Comparison of ENCODE assay signal across 8 mouse cellular contexts in genomic region chr9:35038922-35039586, GRCm38 (mm10).
A peak's percentile ranks its signal among the peaks of the same experiment; 100 is the strongest.
DNase-seq lines count a peak whose midpoint lies in the region; ATAC-seq and TF ChIP-seq lines count a peak whose summit lies in the region.

No protein-coding gene starts in this region.

- H3K36me3 ChIP-seq in MEL (ENCODE audit: control insufficient read depth in 1 of 2, insufficient read depth in 2 of 2, low read length in 2 of 2), result peaks cover 0 to 12% of the 10 kb centered on the region in 2 experiments; a peak in 2 of 4 replicates
- no peaks in the 10 kb centered on the region for H3K36me3 ChIP-seq in heart, embryonic 11.5 days (ENCODE audit: control insufficient read depth, insufficient read depth, low read length)
- H3K36me3 ChIP-seq in stomach, embryonic 14.5 days (ENCODE audit: control insufficient read depth, insufficient read depth, low read length), result no peaks in the 10 kb centered on the region

- DNase-seq in adrenal gland, adult (ENCODE audit: inconsistent age in 2 of 2, low spot score in 1 of 2), result peak; percentile 80 to 95
- no peak for DNase-seq in adrenal gland, postnatal 4 days (ENCODE audit: low spot score in 2 of 2)
- DNase-seq in MEL (ENCODE audit: low read depth, low spot score), result peak; percentile 76
- peak; percentile 49 to 61 for DNase-seq in kidney, postnatal 36 days
- DNase-seq in urinary bladder, postnatal 10 days (ENCODE audit: low spot score), result no peak
- DNase-seq in layer of hippocampus, adult 9-10 months (ENCODE audit: low spot score), result no peak

- no peaks in the 10 kb centered on the region for H3K27me3 ChIP-seq in MEL (ENCODE audit: control insufficient read depth in 1 of 2, insufficient read depth in 2 of 2, low read length in 2 of 2)
- no peaks in the 10 kb centered on the region; the same call in 1 of the 2 replicates for H3K27me3 ChIP-seq in heart, embryonic 11.5 days (ENCODE audit: control insufficient read depth, insufficient read depth, low read length)
- H3K27me3 ChIP-seq in stomach, embryonic 14.5 days (ENCODE audit: control insufficient read depth, insufficient read depth, low read length), result no peaks in the 10 kb centered on the region

- H3K4me2 ChIP-seq in heart, embryonic 11.5 days, result no peak overlapping the region
- no peak overlapping the region for H3K4me2 ChIP-seq in stomach, embryonic 14.5 days (replicated peaks; ENCODE audit: low read depth, low read length)

- no peak for TF ChIP-seq CTCF in MEL (IDR thresholded peaks at IDR 0.05 in 2 of 3, conservative IDR thresholded peaks at IDR 0.05 in 1 of 3; ENCODE audit: control insufficient read depth in 1 of 3, insufficient read depth in 1 of 3, low read depth in 2 of 3, low read length in 3 of 3, poor library complexity in 1 of 3, severe bottlenecking in 1 of 3)

- peak overlapping the region; percentile 77 for H3K27ac ChIP-seq in MEL (ENCODE audit: control insufficient read depth, low read depth, low read length)
- peak overlapping the region; percentile 77 for H3K27ac ChIP-seq in heart, embryonic 11.5 days (ENCODE audit: low read depth, low read length)
- H3K27ac ChIP-seq in stomach, embryonic 14.5 days (ENCODE audit: low read length), result peak overlapping the region; percentile 62; the same call in 1 of the 2 replicates

- peak; percentile 60 for ATAC-seq in heart, embryonic 11.5 days (replicated peaks; ENCODE audit: insufficient number of reproducible peaks, low FRiP score, low TSS enrichment)
- ATAC-seq in stomach, embryonic 14.5 days (ENCODE audit: insufficient number of reproducible peaks, insufficient read depth, low FRiP score, low read depth), result no peak; the same call in 1 of the 2 replicates

- peak in 1 of 2 experiments; percentile 28; a peak in 1 of 4 replicates for TF ChIP-seq POLR2A in MEL (IDR thresholded peaks at IDR 0.05; ENCODE audit: control insufficient read depth in 1 of 2, insufficient read depth in 1 of 2, low read depth in 1 of 2, low read length in 2 of 2, poor library complexity in 1 of 2)

- peak overlapping the region; percentile 29 to 47 for H3K4me3 ChIP-seq in MEL (ENCODE audit: control insufficient read depth in 1 of 2, insufficient read depth in 1 of 2, low read depth in 2 of 2, low read length in 2 of 2)
- no peak overlapping the region for H3K4me3 ChIP-seq in heart, embryonic 11.5 days (ENCODE audit: low read depth, low read length)
- no peak overlapping the region for H3K4me3 ChIP-seq in stomach, embryonic 14.5 days (ENCODE audit: low read depth, low read length)

- H3K9me3 ChIP-seq in MEL (replicated peaks; ENCODE audit: insufficient read depth, low read length), result no peaks in the 10 kb centered on the region
- no peaks in the 10 kb centered on the region; the same call in 1 of the 2 replicates for H3K9me3 ChIP-seq in heart, embryonic 11.5 days (replicated peaks; ENCODE audit: control insufficient read depth, low read length)
- H3K9me3 ChIP-seq in stomach, embryonic 14.5 days (ENCODE audit: control insufficient read depth, low read depth, low read length), result no peaks in the 10 kb centered on the region

- 41% methylated on average over 7 of the region's 7 CpGs for WGBS in heart, embryonic 11.5 days (ENCODE audit: insufficient replicate concordance)
- WGBS in stomach, embryonic 14.5 days, result 58% methylated on average over 7 of the region's 7 CpGs

- H3K9ac ChIP-seq in MEL (ENCODE audit: control insufficient read depth, low read depth, low read length, poor library complexity, severe bottlenecking), result peak overlapping the region; percentile 54
- H3K9ac ChIP-seq in heart, embryonic 11.5 days (ENCODE audit: low read depth, low read length), result no peak overlapping the region
- H3K9ac ChIP-seq in stomach, embryonic 14.5 days (replicated peaks; ENCODE audit: low read depth, low read length), result no peak overlapping the region

- TF ChIP-seq RAD21 in MEL (IDR thresholded peaks at IDR 0.05; ENCODE audit: low read depth, low read length), result no peak

- H3K79me2 ChIP-seq in MEL (ENCODE audit: control insufficient read depth, insufficient read depth, low read length, poor library complexity), result no peaks in the 10 kb centered on the region

- H3K4me1 ChIP-seq in MEL (ENCODE audit: control insufficient read depth in 1 of 2, insufficient read depth in 2 of 2, low read length in 2 of 2), result peaks cover 0 to 18% of the 10 kb centered on the region in 2 experiments; a peak in 2 of 4 replicates
- H3K4me1 ChIP-seq in heart, embryonic 11.5 days (ENCODE audit: control insufficient read depth, insufficient read depth, low read length), result peaks cover 14% of the 10 kb centered on the region
- peaks cover 9% of the 10 kb centered on the region for H3K4me1 ChIP-seq in stomach, embryonic 14.5 days (ENCODE audit: control insufficient read depth, insufficient read depth, low read length)

- TF ChIP-seq EP300 in MEL (IDR thresholded peaks at IDR 0.05; ENCODE audit: low read depth in 1 of 2, low read length in 2 of 2), result peak; percentile 13 to 69; a peak in 3 of 4 replicates

TF ChIP-seq in MEL, 35 proteins besides CTCF, POLR2A, EP300 and RAD21:
- TF ChIP-seq ZC3H11A (IDR thresholded peaks at IDR 0.05; ENCODE audit: low read depth, low read length), result no peak
- TF ChIP-seq ELF1 (IDR thresholded peaks at IDR 0.05; ENCODE audit: low read depth, low read length), result peak; percentile 55; the same call in 1 of the 2 replicates

Comparison
In these comparisons a context has a peak if more than half of its experiments do, and no peak if none do; other contexts are left out.
1. DNase-seq: peak in adrenal gland, adult (2 of 2), MEL (single experiment) and kidney, postnatal 36 days (2 of 2); none in adrenal gland, postnatal 4 days (0 of 2), urinary bladder, postnatal 10 days (single experiment) and layer of hippocampus, adult 9-10 months (single experiment).
2. H3K4me3 ChIP-seq: peak in MEL (2 of 2); none in heart, embryonic 11.5 days (single experiment) and stomach, embryonic 14.5 days (single experiment).
3. Peak in every context shown above with its lines, with median percentiles within 50 percentile points of each other: H3K27ac ChIP-seq.